In genomic region chr10:104936660-104937059, GRCm38 (mm10) we compare ENCODE assay signal across 22 mouse cellular contexts.
"Had no signal": no experiment of that assay in that cellular context is flagged by ENCODE, and none has a peak within 500 bp of the region (broad histone marks: within the 10 kb centered on the region; RNA-seq: fewer than 3 reads in every experiment).

No protein-coding gene starts in this region.

- DNase-seq: kidney, adult 18-20 months; kidney, adult 9 months; kidney, postnatal 14 days; kidney, postnatal 4 days; liver; lung, adult 18-20 months; lung, postnatal 10 days; lung, postnatal 36 days; right cerebral cortex, adult 18-20 months; right cerebral cortex, postnatal 14 days; right cerebral cortex, postnatal 4 days; thymus, adult 2 months; thymus, postnatal 14 days; thymus, postnatal 4 days had no signal

- H3K9ac ChIP-seq: liver, embryonic 12.5 days; liver, embryonic 15.5 days; lung, embryonic 15.5 days; neural tube, embryonic 12.5 days; neural tube, embryonic 15.5 days had no signal

- ATAC-seq: intestine, embryonic 16.5 days; liver, embryonic 12.5 days had no signal

- H3K9me3 ChIP-seq: liver, embryonic 12.5 days; liver, embryonic 15.5 days; lung, embryonic 15.5 days; megakaryocyte, embryonic 14.5 days; neural tube, embryonic 12.5 days; neural tube, embryonic 15.5 days had no signal

- H3K36me3 ChIP-seq: liver, embryonic 12.5 days; liver, embryonic 15.5 days; lung, embryonic 15.5 days; neural tube, embryonic 12.5 days; neural tube, embryonic 15.5 days had no signal

- H3K4me3 ChIP-seq: liver, embryonic 12.5 days; liver, embryonic 15.5 days; lung, embryonic 15.5 days; megakaryocyte, embryonic 14.5 days; neural tube, embryonic 12.5 days; neural tube, embryonic 15.5 days had no signal

- H3K27me3 ChIP-seq: liver, embryonic 12.5 days; liver, embryonic 15.5 days; lung, embryonic 15.5 days; megakaryocyte, embryonic 14.5 days; neural tube, embryonic 12.5 days; neural tube, embryonic 15.5 days had no signal

- H3K4me2 ChIP-seq: liver, embryonic 12.5 days; liver, embryonic 15.5 days; lung, embryonic 15.5 days; neural tube, embryonic 12.5 days; neural tube, embryonic 15.5 days had no signal

- H3K27ac ChIP-seq: liver, embryonic 12.5 days; liver, embryonic 15.5 days; lung, embryonic 15.5 days; neural tube, embryonic 12.5 days; neural tube, embryonic 15.5 days; stomach, postnatal 0 days had no signal

- H3K4me1 ChIP-seq: liver, embryonic 12.5 days; liver, embryonic 15.5 days; lung, embryonic 15.5 days; megakaryocyte, embryonic 14.5 days; neural tube, embryonic 12.5 days; neural tube, embryonic 15.5 days had no signal
